Mouse (Mus musculus): Measurements from ENCODE around the gene Pmvk.

The Pmvk gene

GRCm38 (mm10) chr3:89454401-89455177 is at the start of gene Pmvk:
Gene Pmvk, plus strand, starts transcription at chr3:89454541.
- DNase-seq (ENCODE audit: low spot score in 2 of 2): no peak

- no peak for DNase-seq (ENCODE audit: low spot score in 2 of 2)
These were observed 47.5 kb upstream of the Pmvk start for GRCm38 (mm10) chr3:89406887-89407286.

- DNase-seq (ENCODE audit: low spot score in 2 of 2): no peak
These were observed 45.9 kb upstream of the Pmvk start for GRCm38 (mm10) chr3:89408448-89408847.

GRCm38 (mm10) chr3:89409701-89410100 is 44.6 kb upstream of the Pmvk start:
- DNase-seq (ENCODE audit: low spot score in 2 of 2): no peak

- no peak for DNase-seq (ENCODE audit: low spot score in 2 of 2)
These were observed 43.5 kb upstream of the Pmvk start for GRCm38 (mm10) chr3:89410864-89411263.

- peak; percentile 99 to 100 for DNase-seq (ENCODE audit: low spot score in 2 of 2)
These were observed 42.6 kb upstream of the Pmvk start, which contains the start of gene Flad1 for GRCm38 (mm10) chr3:89411490-89412393. Gene Flad1, minus strand, starts transcription at chr3:89411870.

- no peak for DNase-seq (ENCODE audit: low spot score in 2 of 2)
These were observed 38.2 kb upstream of the Pmvk start for GRCm38 (mm10) chr3:89416158-89416557.

GRCm38 (mm10) chr3:89417131-89417530 is 37.2 kb upstream of the Pmvk start:
- DNase-seq (ENCODE audit: low spot score in 2 of 2): no peak

- DNase-seq (ENCODE audit: low spot score in 2 of 2): no peak
These were observed 36.5 kb upstream of the Pmvk start for GRCm38 (mm10) chr3:89417840-89418169.

- peak; percentile 90 to 97 for DNase-seq (ENCODE audit: low spot score in 2 of 2)
These were observed 36.0 kb upstream of the Pmvk start, which contains the start of the genes Cks1b and Shc1 for GRCm38 (mm10) chr3:89418170-89418860. Gene Cks1b, minus strand, starts transcription at chr3:89418383. Gene Shc1, plus strand, starts transcription at chr3:89418443.

- no peak for DNase-seq (ENCODE audit: low spot score in 2 of 2)
These were observed 35.5 kb upstream of the Pmvk start for GRCm38 (mm10) chr3:89418861-89419250.

GRCm38 (mm10) chr3:89419571-89419970 is 34.8 kb upstream of the Pmvk start:
- no peak for DNase-seq (ENCODE audit: low spot score in 2 of 2)

GRCm38 (mm10) chr3:89419981-89420380 is 34.4 kb upstream of the Pmvk start:
- DNase-seq (ENCODE audit: low spot score in 2 of 2): no peak

- DNase-seq (ENCODE audit: low spot score in 2 of 2): no peak
These were observed 33.9 kb upstream of the Pmvk start for GRCm38 (mm10) chr3:89420421-89420820.

GRCm38 (mm10) chr3:89421002-89421774 is 33.2 kb upstream of the Pmvk start:
- peak; percentile 65 to 71 for DNase-seq (ENCODE audit: low spot score in 2 of 2)

- DNase-seq (ENCODE audit: low spot score in 2 of 2): no peak
These were observed 32.4 kb upstream of the Pmvk start for GRCm38 (mm10) chr3:89421810-89422473.

- DNase-seq (ENCODE audit: low spot score in 2 of 2): no peak
These were observed 31.7 kb upstream of the Pmvk start for GRCm38 (mm10) chr3:89422556-89423205.

- no peak for DNase-seq (ENCODE audit: low spot score in 2 of 2)
These were observed 29.8 kb upstream of the Pmvk start for GRCm38 (mm10) chr3:89424416-89425140.

- no peak for DNase-seq (ENCODE audit: low spot score in 2 of 2)
These were observed 29.2 kb upstream of the Pmvk start for GRCm38 (mm10) chr3:89425141-89425525.

- DNase-seq (ENCODE audit: low spot score in 2 of 2): no peak
These were observed 28.5 kb upstream of the Pmvk start for GRCm38 (mm10) chr3:89425876-89426275.
